Mouse (Mus musculus) bone marrow, adult 2 months (tissue): Measurements from ENCODE around the gene Dcst1.

Source experiments
- CTCF ChIP-seq: fragments of 200-500 bp; IDR thresholded peaks from 2 replicates; pipeline ENCODE4 v1.5.1; 2011; ENCODE audit warnings: low read length, control low read depth; ENCODE audit not compliant: control insufficient read depth, insufficient read depth
- POLR2A ChIP-seq: fragments of 200-500 bp; IDR thresholded peaks from 2 replicates; pipeline ENCODE4 v1.6.1; 2011; ENCODE audit warnings: low read depth, mild to moderate bottlenecking, control low read depth, low read length, borderline replicate concordance; ENCODE audit not compliant: control insufficient read depth

GRCm38 (mm10) chr3:89318316-89318715, 46.7 kb downstream of the Dcst1 start:
- no peak for TF ChIP-seq CTCF
- no peak for TF ChIP-seq POLR2A
